In the genomic region with DNA sequence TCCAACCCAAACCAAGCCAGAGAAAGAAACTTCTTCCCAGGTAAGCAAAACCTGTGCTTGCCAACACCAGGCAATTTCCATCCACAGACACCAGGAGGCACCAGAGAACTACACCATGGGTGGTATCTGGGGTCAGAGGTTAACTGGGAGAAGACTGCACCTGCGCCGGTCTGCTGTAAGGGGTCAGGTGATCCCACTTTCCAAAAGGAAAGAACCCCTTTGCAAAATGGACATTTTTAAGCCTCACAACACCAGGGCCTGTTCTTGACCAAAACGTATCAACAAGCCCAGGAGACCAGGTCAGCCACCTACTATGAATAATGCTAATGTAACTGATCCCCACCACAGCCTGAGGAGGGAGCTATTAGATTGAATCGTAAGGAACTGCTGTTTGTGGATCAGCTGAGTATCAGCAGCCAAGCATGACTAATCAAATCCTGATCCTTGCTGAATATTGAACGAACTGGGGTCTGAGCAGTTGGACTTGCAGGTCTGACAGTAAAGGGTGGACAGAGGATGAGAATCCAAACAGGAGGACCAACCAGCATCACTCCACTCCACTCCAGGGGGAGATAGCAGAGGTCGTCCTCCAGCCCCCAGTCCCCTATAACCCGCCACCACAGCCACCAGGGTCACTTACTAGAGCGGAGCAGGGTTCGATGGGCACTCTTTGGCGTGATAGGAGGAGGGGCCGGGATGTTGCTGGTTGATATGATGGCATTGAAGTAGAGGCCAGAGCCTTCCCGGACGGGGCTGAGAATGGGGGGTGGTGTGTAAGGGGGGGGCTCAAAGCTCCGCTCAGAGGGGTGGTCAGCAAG, we compare ENCODE assay signal across 8 mouse cellular contexts. TPM values are rescaled to one million over a fixed set of nuclear protein-coding genes. Genes with fewer than 3 reads are reported as not detected.
DNase-seq lines count a peak whose midpoint lies in the region; ATAC-seq and TF ChIP-seq lines count a peak whose summit lies in the region.

No protein-coding gene starts in this region.

- no peak for DNase-seq in heart, postnatal 0 days (ENCODE audit: low spot score)
- no peak for DNase-seq in heart, adult 8-10 months (ENCODE audit: low spot score)
- DNase-seq in urinary bladder, postnatal 10 days (ENCODE audit: low spot score), result no peak
- no peak for DNase-seq in ovary, postnatal 36 days (ENCODE audit: low spot score)
- no peak for DNase-seq in left cerebral cortex, adult 18-20 months (ENCODE audit: low spot score in 2 of 2)

- H3K4me3 ChIP-seq in heart, postnatal 0 days (ENCODE audit: low read depth, low read length), result no peak overlapping the region
- peak overlapping the region; percentile 9; the same call in 1 of the 2 replicates for H3K4me3 ChIP-seq in ES-Bruce4 (ENCODE audit: low read depth, low read length)

- H3K4me2 ChIP-seq in heart, postnatal 0 days (ENCODE audit: low read depth, low read length), result no peak overlapping the region

- no peaks in the 10 kb centered on the region for H3K4me1 ChIP-seq in heart, postnatal 0 days (ENCODE audit: control insufficient read depth, insufficient read depth)
- H3K4me1 ChIP-seq in ES-Bruce4 (ENCODE audit: control insufficient read depth, insufficient read depth, low read length), result no peaks in the 10 kb centered on the region

- H3K36me3 ChIP-seq in heart, postnatal 0 days (replicated peaks; ENCODE audit: control insufficient read depth, insufficient read depth, low read length), result peaks cover 43% of the 10 kb centered on the region
- peaks cover 18% of the 10 kb centered on the region for H3K36me3 ChIP-seq in ES-Bruce4 (ENCODE audit: control insufficient read depth, insufficient read depth, low read length, poor library complexity, severe bottlenecking)

- TF ChIP-seq EP300 in heart, postnatal 0 days (IDR thresholded peaks at IDR 0.05; ENCODE audit: low read depth), result no peak
- TF ChIP-seq EP300 in ES-Bruce4 (IDR thresholded peaks at IDR 0.05; ENCODE audit: insufficient read depth, low read depth, low read length), result no peak

- TF ChIP-seq POLR2A in ES-Bruce4 (IDR thresholded peaks at IDR 0.05; ENCODE audit: insufficient read depth, low read length), result no peak

- WGBS in heart, postnatal 0 days, result 80% methylated on average over 14 of the region's 14 CpGs

- ATAC-seq in heart, postnatal 0 days (ENCODE audit: insufficient read depth, low read depth), result no peak
- ATAC-seq in erythroblast, adult 5-6 weeks (replicated peaks; ENCODE audit: low FRiP score, poor library complexity, severe bottlenecking), result peak; percentile 79
- peak; percentile 47 for ATAC-seq in megakaryocyte, adult 5-6 weeks (ENCODE audit: poor library complexity, severe bottlenecking)

- H3K27ac ChIP-seq in heart, postnatal 0 days (ENCODE audit: low read depth), result no peak overlapping the region
- peak overlapping the region; percentile 63 for H3K27ac ChIP-seq in ES-Bruce4 (ENCODE audit: insufficient read depth, low read length)

- no peak overlapping the region for H3K9ac ChIP-seq in heart, postnatal 0 days (replicated peaks; ENCODE audit: low read depth, low read length)
- peak overlapping the region; percentile 44 for H3K9ac ChIP-seq in ES-Bruce4 (ENCODE audit: low read depth, poor library complexity, severe bottlenecking)

- peak; percentile 60 for TF ChIP-seq CTCF in heart, postnatal 0 days (IDR thresholded peaks at IDR 0.05; ENCODE audit: low read depth)
- TF ChIP-seq CTCF in ES-Bruce4 (IDR thresholded peaks at IDR 0.05; ENCODE audit: low read depth, low read length), result peak; percentile 66

- no peaks in the 10 kb centered on the region for H3K27me3 ChIP-seq in heart, postnatal 0 days (ENCODE audit: control insufficient read depth, insufficient read depth, low read length)
- H3K27me3 ChIP-seq in ES-Bruce4 (ENCODE audit: control insufficient read depth, insufficient read depth, low read length, poor library complexity, severe bottlenecking), result no peaks in the 10 kb centered on the region

- no peaks in the 10 kb centered on the region for H3K9me3 ChIP-seq in heart, postnatal 0 days (replicated peaks; ENCODE audit: control insufficient read depth, low read length)
- no peaks in the 10 kb centered on the region for H3K9me3 ChIP-seq in ES-Bruce4 (replicated peaks; ENCODE audit: control insufficient read depth, insufficient read depth, low read length, poor library complexity, severe bottlenecking)

RNA-seq across cellular contexts. Expression of a gene that starts 13.5 kb away (rescaled TPM):
- 1.5 TPM in 1 of 2 replicates, not detected in the other for total RNA-seq in heart, postnatal 0 days (2014; rRNA removed; ENCODE audit: low replicate concordance)
- polyA plus RNA-seq in heart, postnatal 0 days (2015; fragmentation: Nextera tagmentation; extraction: Ambion mirVana), result 0.31 and 0.45 TPM in 2 replicates
- total RNA-seq in heart, adult 8-10 months (2022), result under 1 TPM in 2 of 4 experiments, not detected in 2; 0.11 TPM
- polyA plus RNA-seq in ES-Bruce4 (2011; ENCODE audit: insufficient read depth, insufficient read length, low read depth, missing spikeins), result 0.38 TPM in 1 of 2 replicates, not detected in the other
- 1.5 and 4.4 TPM in 2 replicates for total RNA-seq in erythroblast, adult 5-6 weeks (2015; ENCODE audit: low replicate concordance)
- total RNA-seq in erythroblast, adult 5-6 weeks (2017; ENCODE audit: low replicate concordance), result 1.0 and 4.5 TPM in 2 replicates
- 0.32 and 0.65 TPM in 2 replicates for total RNA-seq in megakaryocyte, adult 5-6 weeks (2015)
- total RNA-seq in megakaryocyte, adult 5-6 weeks (2017), result 0.16 and 0.73 TPM in 2 replicates
- 1 to 10 TPM; 4.2 to 6.9 TPM for total RNA-seq in left cerebral cortex, adult 18-20 months (2021)

RNA-seq across cellular contexts. Expression of a gene that starts 47.7 kb away (rescaled TPM):
- total RNA-seq in heart, postnatal 0 days (2014; rRNA removed; ENCODE audit: low replicate concordance), result 2.0 and 2.3 TPM in 2 replicates
- polyA plus RNA-seq in heart, postnatal 0 days (2015; fragmentation: Nextera tagmentation; extraction: Ambion mirVana), result 2.6 and 2.7 TPM in 2 replicates
- total RNA-seq in heart, adult 8-10 months (2022), result 1 to 10 TPM; 6.2 to 7.8 (median 7.0) TPM
- 13.3 and 15.1 TPM in 2 replicates for polyA plus RNA-seq in ES-Bruce4 (2011; ENCODE audit: insufficient read depth, insufficient read length, low read depth, missing spikeins)
- total RNA-seq in erythroblast, adult 5-6 weeks (2015; ENCODE audit: low replicate concordance), result 0.63 TPM in 1 of 2 replicates, not detected in the other
- total RNA-seq in erythroblast, adult 5-6 weeks (2017; ENCODE audit: low replicate concordance), result not detected in 2 replicates
- 0.33 and 0.62 TPM in 2 replicates for total RNA-seq in megakaryocyte, adult 5-6 weeks (2015)
- total RNA-seq in megakaryocyte, adult 5-6 weeks (2017), result not detected in 2 replicates
- 10 to 100 TPM; 90.2 to 94.7 TPM for total RNA-seq in left cerebral cortex, adult 18-20 months (2021)

RNA-seq across cellular contexts. Expression of a gene that starts 56.9 kb away (rescaled TPM):
- 13.5 and 14.5 TPM in 2 replicates for total RNA-seq in heart, postnatal 0 days (2014; rRNA removed; ENCODE audit: low replicate concordance)
- polyA plus RNA-seq in heart, postnatal 0 days (2015; fragmentation: Nextera tagmentation; extraction: Ambion mirVana), result 3.5 and 3.6 TPM in 2 replicates
- 10 to 100 TPM; 13.1 to 17.5 (median 14.5) TPM for total RNA-seq in heart, adult 8-10 months (2022)
- polyA plus RNA-seq in ES-Bruce4 (2011; ENCODE audit: insufficient read depth, insufficient read length, low read depth, missing spikeins), result 28.3 and 30.1 TPM in 2 replicates
- 5.4 and 12.7 TPM in 2 replicates for total RNA-seq in erythroblast, adult 5-6 weeks (2015; ENCODE audit: low replicate concordance)
- 8.0 and 11.4 TPM in 2 replicates for total RNA-seq in erythroblast, adult 5-6 weeks (2017; ENCODE audit: low replicate concordance)
- 24.6 and 27.0 TPM in 2 replicates for total RNA-seq in megakaryocyte, adult 5-6 weeks (2015)
- total RNA-seq in megakaryocyte, adult 5-6 weeks (2017), result 17.0 and 25.0 TPM in 2 replicates
- total RNA-seq in left cerebral cortex, adult 18-20 months (2021), result 10 to 100 TPM; 18.2 to 19.8 TPM

Comparison
In these comparisons a context has a peak if more than half of its experiments do, and no peak if none do; other contexts are left out.
1. RNA of a gene that starts 47.7 kb away (total RNA-seq): 90.2 to 94.7 TPM in left cerebral cortex, adult 18-20 months; 6.2 to 7.8 TPM in heart, adult 8-10 months, 2.0 to 2.3 TPM in heart, postnatal 0 days, 0.33 to 0.62 TPM in megakaryocyte, adult 5-6 weeks and 0.63 TPM in erythroblast, adult 5-6 weeks; every median in the first group is over 10 times any median in the second.